Comparison of ENCODE assay signal across 9 mouse cellular contexts in genomic region chr13:21906946-21907806, GRCm38 (mm10). TPM values are rescaled to one million over a fixed set of nuclear protein-coding genes. Genes with fewer than 3 reads are reported as not detected.
A peak's percentile ranks its signal among the peaks of the same experiment; 100 is the strongest.
DNase-seq lines count a peak whose midpoint lies in the region; ATAC-seq lines count a peak whose summit lies in the region.
"Had no signal": no experiment of that assay in that cellular context is flagged by ENCODE, and none has a peak within 500 bp of the region (broad histone marks: within the 10 kb centered on the region; RNA-seq: fewer than 3 reads in every experiment).

No protein-coding gene starts in this region.

- ATAC-seq in embryonic facial prominence, embryonic 11.5 days (replicated peaks; ENCODE audit: insufficient number of reproducible peaks, low FRiP score, low TSS enrichment, low read depth): no peak
- ATAC-seq in limb, embryonic 12.5 days (ENCODE audit: insufficient number of reproducible peaks, insufficient read depth, low FRiP score, low TSS enrichment, low read depth): no peak

- H3K9ac ChIP-seq in embryonic facial prominence, embryonic 11.5 days (replicated peaks; ENCODE audit: low read length): no peak overlapping the region; the same call in 1 of the 2 replicates
- no peak overlapping the region for H3K9ac ChIP-seq in limb, embryonic 12.5 days (replicated peaks)

- WGBS in embryonic facial prominence, embryonic 11.5 days: 4% methylated on average over 22 of the region's 22 CpGs
- WGBS in limb, embryonic 12.5 days: 7% methylated on average over 22 of the region's 22 CpGs

- H3K9me3 ChIP-seq in embryonic facial prominence, embryonic 11.5 days (replicated peaks; ENCODE audit: control insufficient read depth, low read length): no peaks in the 10 kb centered on the region
- no peaks in the 10 kb centered on the region for H3K9me3 ChIP-seq in limb, embryonic 12.5 days

- H3K27me3 ChIP-seq in embryonic facial prominence, embryonic 11.5 days (ENCODE audit: control insufficient read depth, insufficient read depth, low read length): no peaks in the 10 kb centered on the region
- no peaks in the 10 kb centered on the region for H3K27me3 ChIP-seq in limb, embryonic 12.5 days

- H3K36me3 ChIP-seq in embryonic facial prominence, embryonic 11.5 days (replicated peaks; ENCODE audit: control insufficient read depth, insufficient read depth, low read depth, low read length): no peaks in the 10 kb centered on the region
- H3K36me3 ChIP-seq in limb, embryonic 12.5 days: no peaks in the 10 kb centered on the region

- H3K27ac ChIP-seq in embryonic facial prominence, embryonic 11.5 days (replicated peaks; ENCODE audit: low read depth, low read length): no peak overlapping the region
- no peak overlapping the region for H3K27ac ChIP-seq in limb, embryonic 12.5 days

- H3K4me2 ChIP-seq in embryonic facial prominence, embryonic 11.5 days (ENCODE audit: low read depth, low read length): peak overlapping the region; percentile 19
- peak overlapping the region; percentile 18 for H3K4me2 ChIP-seq in limb, embryonic 12.5 days

- DNase-seq in thymus, postnatal 0 days (ENCODE audit: low spot score): peak; percentile 29
- DNase-seq in thymus, postnatal 14 days: no peak
- DNase-seq in embryonic facial prominence, embryonic 11.5 days (ENCODE audit: low spot score): peak; percentile 70
- no peak for DNase-seq in urinary bladder, postnatal 25 days (ENCODE audit: low spot score)
- DNase-seq in urinary bladder, postnatal 4 days (ENCODE audit: low spot score in 2 of 2): no peak
- DNase-seq in urinary bladder, postnatal 36 days (ENCODE audit: low spot score in 2 of 2): no peak
- DNase-seq: cerebellum, adult 9-11 months; kidney, adult 9 months had no signal

- H3K4me3 ChIP-seq in embryonic facial prominence, embryonic 11.5 days (ENCODE audit: low read depth, low read length): peak overlapping the region; percentile 21
- peak overlapping the region; percentile 9 for H3K4me3 ChIP-seq in limb, embryonic 12.5 days (replicated peaks)

- H3K4me1 ChIP-seq in embryonic facial prominence, embryonic 11.5 days (ENCODE audit: control insufficient read depth, insufficient read depth, low read length): no peaks in the 10 kb centered on the region
- H3K4me1 ChIP-seq in limb, embryonic 12.5 days (replicated peaks): peaks cover 10% of the 10 kb centered on the region; the same call in 1 of the 2 replicates

RNA-seq across cellular contexts. Expression of gene Zfp184, which starts 37.7 kb away (rescaled TPM):
- 3.7 and 4.4 TPM in 2 replicates for polyA plus RNA-seq in thymus, postnatal 0 days (2015; fragmentation: Nextera tagmentation; extraction: Ambion mirVana)
- 28.2 and 30.4 TPM in 2 replicates for polyA plus RNA-seq in embryonic facial prominence, embryonic 11.5 days (2014; fragmentation: Nextera tagmentation; extraction: Ambion mirVana)
- polyA plus RNA-seq in limb, embryonic 12.5 days (2016; fragmentation: Nextera tagmentation; extraction: Ambion mirVana): 23.2 and 25.2 TPM in 2 replicates

Comparison
In these comparisons a context has a peak if more than half of its experiments do, and no peak if none do; other contexts are left out.
1. DNase-seq: peak in thymus, postnatal 0 days (single experiment) and embryonic facial prominence, embryonic 11.5 days (single experiment); none in thymus, postnatal 14 days (single experiment), urinary bladder, postnatal 25 days (single experiment), urinary bladder, postnatal 4 days (0 of 2) and urinary bladder, postnatal 36 days (0 of 2).